Mouse (Mus musculus) myocyte (in vitro differentiated cells): Measurements from ENCODE around the gene Keap1.

Experiments
- CEBPB ChIP-seq: IDR thresholded peaks from 2 replicates; pipeline ENCODE4 v1.6.1; 2011; ENCODE audit warnings: mild to moderate bottlenecking, moderate library complexity; ENCODE audit not compliant: poor library complexity, insufficient read depth, severe bottlenecking
- E2F4 ChIP-seq: IDR thresholded peaks from one replicate; pipeline ENCODE4 v1.6.1; 2011; ENCODE audit warnings: mild to moderate bottlenecking, control low read depth, moderate library complexity; ENCODE audit not compliant: insufficient read depth
- MAX ChIP-seq: IDR thresholded peaks from one replicate; pipeline ENCODE4 v1.6.1; 2011; ENCODE audit warnings: low read depth, mild to moderate bottlenecking, control low read depth
- MYOG ChIP-seq, 3 experiments: IDR thresholded peaks; one replicate each; pipeline ENCODE4 v1.6.1; 2011; ENCODE audit warnings: control low read depth in 2 of 3, low read depth in 2 of 3, mild to moderate bottlenecking in 2 of 3; ENCODE audit not compliant: insufficient read length in 2 of 3, control insufficient read depth in 1 of 3, insufficient read depth in 1 of 3
- POLR2A ChIP-seq: IDR thresholded peaks from one replicate; pipeline ENCODE4 v1.6.1; 2011; ENCODE audit warnings: low read depth, mild to moderate bottlenecking, control low read depth, moderate library complexity; ENCODE audit not compliant: insufficient read length
- POLR2AphosphoS2 ChIP-seq: IDR thresholded peaks from one replicate; pipeline ENCODE4 v1.6.1; 2011; ENCODE audit warnings: low read depth, control low read depth; ENCODE audit not compliant: insufficient read length
- TCF12 ChIP-seq: IDR thresholded peaks from one replicate; pipeline ENCODE4 v1.6.1; 2011; ENCODE audit warnings: mild to moderate bottlenecking, control low read depth; ENCODE audit not compliant: poor library complexity, insufficient read depth, severe bottlenecking
- TCF3 ChIP-seq: IDR thresholded peaks from one replicate; pipeline ENCODE4 v1.6.1; 2011; ENCODE audit warnings: low read depth, control low read depth; ENCODE audit not compliant: insufficient read length
- USF1 ChIP-seq: IDR thresholded peaks from one replicate; pipeline ENCODE4 v1.6.1; 2011; ENCODE audit warnings: low read depth, mild to moderate bottlenecking, control low read depth, moderate library complexity

- TF ChIP-seq POLR2A (no peak), POLR2AphosphoS2 (no peak), E2F4 (no peak), MYOG (IDR thresholded peaks at IDR 0.05; ENCODE audit: control insufficient read depth in 1 of 3, insufficient read depth in 1 of 3, insufficient read length in 2 of 3, low read depth in 2 of 3) (no peak), TCF12 (no peak), TCF3 (no peak), CEBPB (no peak), USF1 (no peak), MAX (no peak)
Observed at GRCm38 (mm10) chr9:21283994-21284393, 44.8 kb upstream of the Keap1 start.
